Mouse (Mus musculus): ENCODE data around the gene Tspan8.
A peak's percentile ranks its signal among the peaks of the same experiment; 100 is the strongest.

Gene Tspan8

DNA sequence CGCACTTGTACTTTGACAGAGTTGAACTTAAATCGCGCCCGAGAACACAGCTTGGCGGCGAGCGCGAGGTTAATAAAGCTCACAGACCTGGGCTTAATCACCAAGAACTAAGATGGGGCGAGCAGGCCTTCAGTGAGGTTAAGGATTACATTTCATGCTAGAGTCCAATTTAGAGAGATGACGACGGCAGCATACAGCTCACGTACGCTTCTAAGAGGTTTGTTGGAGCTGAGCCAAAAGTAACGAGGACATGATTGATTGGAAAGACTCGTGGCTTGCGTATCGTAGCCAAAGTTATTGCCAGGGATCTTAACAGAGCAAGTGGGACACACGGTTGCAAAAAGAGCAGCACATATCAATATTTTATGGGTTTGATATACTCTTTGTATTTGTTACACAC, 30.3 kb downstream of the Tspan8 start:
- DNase-seq = no peak

DNA sequence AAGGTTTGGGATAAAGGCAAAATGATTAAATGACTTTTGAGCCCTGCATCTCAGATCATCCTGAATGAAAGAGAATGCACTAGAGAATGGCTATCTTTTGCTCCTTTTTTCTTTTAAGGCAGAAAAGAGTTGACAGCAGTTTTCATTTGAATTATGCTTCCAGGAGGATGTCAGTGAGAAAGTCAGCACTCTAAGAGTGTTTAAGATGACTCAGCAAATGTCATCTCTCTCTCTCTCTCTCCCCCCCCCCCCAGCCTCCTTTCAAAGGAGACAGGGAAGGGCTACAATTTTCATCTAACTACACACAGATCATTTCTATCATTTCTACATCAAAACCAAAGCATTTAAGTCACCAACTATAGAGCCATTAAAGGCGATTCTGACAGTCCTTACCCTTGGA, 31.9 kb downstream of the Tspan8 start:
- no peak for DNase-seq

DNA sequence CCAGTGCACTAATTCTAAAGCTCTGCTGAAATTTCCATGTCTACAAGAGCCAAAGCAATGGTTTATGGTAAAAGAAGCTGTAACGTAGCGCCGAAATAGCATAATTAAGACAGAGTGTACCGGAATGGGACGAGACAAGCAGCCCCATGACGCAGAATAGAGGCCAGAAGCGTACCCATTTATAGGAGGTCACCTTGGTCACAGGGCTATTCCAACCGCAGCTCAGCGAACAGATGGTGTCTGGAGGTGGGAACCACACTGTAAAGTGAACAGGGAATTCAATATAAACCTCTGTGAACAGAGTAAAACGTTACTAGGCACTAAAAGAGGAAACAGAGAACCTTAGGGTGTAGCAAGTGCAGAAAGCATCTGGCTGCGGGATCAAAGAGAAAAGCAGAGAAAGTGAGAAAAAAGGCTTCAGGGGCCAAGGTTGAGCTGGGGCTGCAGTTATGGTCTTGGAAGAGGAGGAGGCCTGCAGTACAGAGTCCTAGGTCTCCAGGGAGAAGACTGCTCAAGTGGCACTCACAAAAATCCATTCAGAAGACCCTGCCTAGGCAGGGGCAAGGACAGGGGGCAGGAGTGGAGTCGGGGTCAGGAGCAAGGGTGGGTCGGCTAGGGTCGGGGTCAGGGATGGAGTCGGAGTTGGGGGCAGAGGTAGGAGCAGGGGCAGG, 43.7 kb downstream of the Tspan8 start:
- DNase-seq = no peak

GRCm38 (mm10) chr10:115861967-115862366, 45.3 kb downstream of the Tspan8 start:
- peak; percentile 7 for DNase-seq

GRCm38 (mm10) chr10:115882757-115883156, 66.1 kb downstream of the Tspan8 start:
- DNase-seq = no peak

GRCm38 (mm10) chr10:115891924-115892323, 75.3 kb downstream of the Tspan8 start:
- no peak for DNase-seq

DNA sequence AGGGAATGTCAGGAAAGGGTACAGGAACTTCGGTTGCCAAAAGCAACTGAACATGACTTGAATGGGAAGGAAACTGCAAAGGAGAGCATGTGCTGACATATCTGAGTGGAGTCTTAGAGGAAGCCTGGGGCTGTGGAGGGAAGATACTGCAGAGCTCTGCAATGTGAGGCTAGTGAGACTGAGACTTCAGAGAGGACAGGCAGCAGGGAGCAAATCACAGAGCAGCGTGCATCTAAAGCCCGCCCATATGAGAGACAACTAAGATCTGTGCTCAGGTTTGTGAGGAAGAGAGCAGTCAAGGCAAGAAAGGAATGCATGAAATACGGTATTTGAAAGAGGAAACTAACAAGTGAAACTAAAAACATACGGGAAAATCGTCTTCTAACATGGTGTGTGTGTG, 76.3 kb downstream of the Tspan8 start:
- no peak for DNase-seq

DNA sequence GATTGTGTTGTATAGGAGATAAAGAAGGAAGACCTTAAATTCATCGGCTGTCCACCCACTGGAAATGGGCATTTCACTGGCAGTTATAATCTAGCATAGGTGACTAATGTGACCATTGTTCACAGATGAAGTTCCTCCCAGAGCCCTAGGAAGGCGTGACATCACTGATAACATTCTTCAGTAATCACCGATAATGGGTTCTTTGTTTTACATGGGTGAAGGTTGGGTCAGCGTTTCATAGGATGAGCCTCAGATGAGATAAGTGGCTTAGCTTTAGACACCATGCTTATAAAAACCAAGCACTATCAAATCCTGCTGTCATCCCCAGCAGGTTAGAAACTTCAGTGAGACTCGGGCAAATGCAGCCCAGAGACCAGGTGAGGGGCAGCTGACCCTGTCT, 77.4 kb downstream of the Tspan8 start:
- DNase-seq = no peak

GRCm38 (mm10) chr10:115896764-115897163, 80.1 kb downstream of the Tspan8 start:
- no peak for DNase-seq

GRCm38 (mm10) chr10:115897235-115897634, 80.6 kb downstream of the Tspan8 start:
- no peak for DNase-seq

Measured in kidney, postnatal 10 days (tissue).